Mouse (Mus musculus) forebrain, embryonic 11.5 days (tissue): Measurements from ENCODE around the gene Ube2c. TPM values are rescaled to one million over a fixed set of nuclear protein-coding genes. Genes with fewer than 3 reads are reported as not detected.

Source experiments
- ATAC-seq: fragments of 200-750 bp; cut with Nextera tagmentation; replicated peaks from 2 replicates; pipeline ENCODE4 v1.8.0; 2017; ENCODE audit warnings: moderate TSS enrichment; ENCODE audit not compliant: low FRiP score
- DNase-seq: peaks from one replicate; pipeline ENCODE4 v3.0.0-alpha.2; 2017; ENCODE audit warnings: low spot score
- H3K27ac ChIP-seq: fragments of 300-500 bp; sonication (generic); 2 replicates; pipeline ENCODE4 v1.5.1; 2014; ENCODE audit warnings: low read depth, low read length
- H3K27me3 ChIP-seq: fragments of 300-500 bp; sonication (generic); 2 replicates; pipeline ENCODE4 v1.6.1; 2014; ENCODE audit warnings: mild to moderate bottlenecking, low read length, mixed read lengths; ENCODE audit not compliant: control insufficient read depth, insufficient read depth
- H3K36me3 ChIP-seq: fragments of 300-500 bp; sonication (generic); 2 replicates; pipeline ENCODE4 v1.6.1; 2014; ENCODE audit warnings: mild to moderate bottlenecking, low read length, moderate library complexity, mixed read lengths; ENCODE audit not compliant: control insufficient read depth, insufficient read depth
- H3K4me1 ChIP-seq: fragments of 300-500 bp; sonication (generic); replicated peaks from 2 replicates; pipeline ENCODE4 v1.6.1; 2014; ENCODE audit warnings: low read length, mixed read lengths; ENCODE audit not compliant: control insufficient read depth, insufficient read depth
- H3K4me2 ChIP-seq: fragments of 300-500 bp; sonication (generic); 2 replicates; pipeline ENCODE4 v1.6.1; 2014; ENCODE audit warnings: low read depth, mild to moderate bottlenecking, low read length, moderate library complexity, mixed read lengths; ENCODE audit not compliant: severe bottlenecking
- H3K4me3 ChIP-seq: fragments of 300-500 bp; sonication (generic); 2 replicates; pipeline ENCODE4 v1.5.1; 2014; ENCODE audit warnings: low read depth, low read length
- H3K9ac ChIP-seq: fragments of 300-500 bp; sonication (generic); 2 replicates; pipeline ENCODE4 v1.6.1; 2014; ENCODE audit warnings: low read length
- H3K9me3 ChIP-seq: fragments of 300-500 bp; sonication (generic); 2 replicates; pipeline ENCODE4 v1.6.1; 2016; ENCODE audit warnings: low read length, mixed read lengths; ENCODE audit not compliant: control insufficient read depth
- WGBS: fragments of 180-500 bp; shearing (Covaris S2); extraction: QIAGEN DNeasy Blood & Tissue Kit; methylation state at CpG from one replicate; pipeline ENCODE4 v1.1.7; 2014; 5-methylcytosine and 5-hydroxymethylcytosine counted together
- polyA plus RNA-seq: library from polyadenylated mRNA; unstranded; fragments of >200 nt; fragmentation: Nextera tagmentation; extraction: Ambion mirVana; gene quantifications from 2 replicates; pipeline ENCODE4 v1.2.1, GENCODE M21; 2014

The Ube2c gene
- polyA plus RNA-seq, 1 experiment from 2014 or later, result 686 TPM

DNA sequence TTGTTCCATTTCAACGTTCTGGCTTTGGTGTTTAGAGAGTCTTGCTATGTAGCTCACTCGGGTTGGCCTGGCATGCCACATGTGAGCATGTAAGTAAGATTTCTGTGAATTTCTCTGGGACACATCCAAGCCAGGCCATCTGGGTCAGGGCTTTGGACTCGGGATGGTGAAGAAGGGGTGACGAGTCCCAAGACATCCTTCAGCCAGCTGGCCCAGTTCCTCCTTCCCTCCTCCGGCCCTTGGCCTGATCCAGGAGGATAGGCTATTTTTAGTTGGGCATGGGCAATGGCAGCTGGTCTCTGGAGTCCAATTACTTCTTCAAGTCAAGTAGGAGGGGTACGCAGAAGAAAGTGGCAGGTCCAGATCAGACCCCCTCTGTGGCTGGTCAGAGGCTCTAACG is 9.1 kb downstream of the Ube2c start:
- Histone ChIP-seq H3K4me2 (no peak overlapping the region), H3K4me3 (no peak overlapping the region), H3K36me3 (no peaks in the 10 kb centered on the region), H3K9me3 (no peaks in the 10 kb centered on the region), H3K27ac (no peak overlapping the region), H3K4me1 (no peaks in the 10 kb centered on the region), H3K27me3 (no peaks in the 10 kb centered on the region), H3K9ac (no peak overlapping the region)
- WGBS, result 87% methylated on average over 7 of the region's 7 CpGs
- ATAC-seq (no peak), DNase-seq (no peak)

- ATAC-seq (no peak), DNase-seq (no peak)
- 71% methylated on average over 8 of the region's 8 CpGs for WGBS
- H3K4me1 ChIP-seq, result no peaks in the 10 kb centered on the region
- no peaks in the 10 kb centered on the region for H3K27me3 ChIP-seq
- no peaks in the 10 kb centered on the region for H3K36me3 ChIP-seq
- H3K9me3 ChIP-seq, result no peaks in the 10 kb centered on the region
- no peak within 1 kb of the TSS for H3K9ac ChIP-seq
- no peak within 1 kb of the TSS for H3K4me2 ChIP-seq
- H3K27ac ChIP-seq, result no peak within 1 kb of the TSS
- no peak within 1 kb of the TSS for H3K4me3 ChIP-seq
These were observed 9.9 kb downstream of the Ube2c start, which contains the start of gene Tnnc2 for GRCm38 (mm10) chr2:164779481-164780086. Tnnc2 (minus strand) TSS chr2:164779967.

DNA sequence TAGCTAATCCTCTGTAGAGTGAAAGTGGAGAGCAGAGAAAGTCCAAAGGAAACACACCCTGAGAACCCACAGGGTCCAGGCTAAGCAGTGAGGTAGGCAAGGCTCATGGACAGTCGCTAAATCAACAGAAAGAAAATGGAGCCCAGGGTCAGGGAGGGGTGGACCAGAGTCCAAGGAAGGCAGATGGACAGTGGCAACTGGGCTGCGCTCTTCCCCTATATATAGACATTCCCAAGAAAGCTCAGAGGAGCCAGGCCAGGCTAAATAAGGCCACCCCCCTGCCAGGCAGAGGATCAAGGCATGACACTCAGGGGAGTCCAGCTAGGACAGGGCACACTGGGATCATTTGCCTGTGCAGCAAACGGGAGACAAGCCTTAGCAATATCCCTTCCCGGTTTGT is 12.2 kb downstream of the Ube2c start:
- no peak overlapping the region for H3K4me3 ChIP-seq
- H3K9ac ChIP-seq, result no peak overlapping the region
- H3K4me2 ChIP-seq, result no peak overlapping the region
- peaks cover 6% of the 10 kb centered on the region; the same call in 1 of the 2 replicates for H3K4me1 ChIP-seq
- DNase-seq, result no peak
- no peaks in the 10 kb centered on the region for H3K9me3 ChIP-seq
- no peaks in the 10 kb centered on the region for H3K36me3 ChIP-seq
- ATAC-seq, result no peak
- no peaks in the 10 kb centered on the region for H3K27me3 ChIP-seq
- no peak overlapping the region for H3K27ac ChIP-seq
- 82% methylated on average over 4 of the region's 4 CpGs for WGBS

DNA sequence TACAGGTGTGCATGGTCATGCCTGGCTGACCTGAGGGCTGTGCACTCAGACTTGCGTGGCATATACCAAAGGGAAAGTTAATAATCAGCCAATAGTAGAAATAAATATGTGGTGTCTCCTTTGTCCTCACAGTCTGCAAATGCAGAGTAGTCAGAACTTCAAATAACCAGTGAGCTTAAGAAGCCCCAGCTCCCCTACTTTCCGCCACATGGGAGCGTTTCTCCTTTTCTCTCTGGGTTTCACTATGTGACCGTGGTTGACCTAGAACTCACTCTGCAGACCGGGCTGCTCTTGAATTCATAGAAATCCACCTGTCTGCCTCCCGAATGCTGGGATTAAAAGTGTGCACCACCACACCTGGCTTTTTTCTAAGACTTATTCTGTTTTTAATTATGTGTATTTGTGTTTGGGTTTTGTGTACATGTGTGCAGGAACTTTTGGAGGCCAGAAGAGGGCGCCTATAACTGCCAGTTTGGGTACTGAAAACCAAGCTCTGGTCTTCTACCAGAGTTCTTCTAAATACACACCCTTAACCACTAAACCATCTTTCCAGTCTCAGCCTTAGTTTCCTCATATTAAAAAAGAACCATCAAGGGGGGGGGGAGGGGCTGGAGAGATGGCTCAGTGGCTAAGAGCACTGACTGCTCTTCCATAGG is 14.4 kb downstream of the Ube2c start:
- Histone ChIP-seq H3K4me3 (no peak overlapping the region), H3K9ac (no peak overlapping the region), H3K4me2 (no peak overlapping the region), H3K9me3 (no peaks in the 10 kb centered on the region), H3K27me3 (no peaks in the 10 kb centered on the region), H3K4me1 (peaks cover 6% of the 10 kb centered on the region; the same call in 1 of the 2 replicates), H3K27ac (no peak overlapping the region), H3K36me3 (no peaks in the 10 kb centered on the region)
- ATAC-seq (no peak), DNase-seq (no peak)
- WGBS, result 76% methylated on average over 7 of the region's 7 CpGs

DNA sequence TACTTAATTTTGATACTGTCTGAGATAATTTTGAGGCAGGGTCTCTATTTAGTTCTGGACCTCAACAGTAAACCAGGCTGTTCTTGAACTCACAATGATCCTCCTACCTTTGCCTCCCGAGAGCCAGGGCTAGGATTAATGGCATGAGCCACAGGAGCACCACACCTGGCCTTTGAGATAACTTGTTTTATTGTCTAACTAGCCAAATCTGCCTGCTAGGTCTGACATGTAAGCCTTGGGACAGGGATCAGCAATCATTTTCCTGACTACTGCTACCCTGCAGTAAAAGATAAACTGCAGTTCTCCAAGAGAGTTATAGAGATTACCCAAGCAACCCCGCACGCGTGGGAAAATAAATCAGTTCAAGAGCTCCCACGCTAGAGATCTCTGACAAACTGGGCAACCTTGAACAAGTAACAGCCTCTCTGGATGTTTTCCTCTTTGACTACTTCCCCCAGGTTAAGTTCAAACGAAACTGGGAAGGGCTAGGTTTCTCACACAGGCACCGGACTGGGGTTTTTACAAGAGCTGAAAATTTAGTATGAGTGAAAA is 15.2 kb downstream of the Ube2c start:
- peak overlapping the region; percentile 78 for H3K9ac ChIP-seq
- DNase-seq (no peak), ATAC-seq (no peak)
- H3K36me3 ChIP-seq, result no peaks in the 10 kb centered on the region
- no peaks in the 10 kb centered on the region for H3K27me3 ChIP-seq
- no peak overlapping the region for H3K27ac ChIP-seq
- peak overlapping the region; percentile 93 for H3K4me2 ChIP-seq
- no peaks in the 10 kb centered on the region for H3K9me3 ChIP-seq
- 22% methylated on average over 7 of the region's 7 CpGs for WGBS
- H3K4me3 ChIP-seq, result peak overlapping the region; percentile 60
- peaks cover 6% of the 10 kb centered on the region; the same call in 1 of the 2 replicates for H3K4me1 ChIP-seq

DNA sequence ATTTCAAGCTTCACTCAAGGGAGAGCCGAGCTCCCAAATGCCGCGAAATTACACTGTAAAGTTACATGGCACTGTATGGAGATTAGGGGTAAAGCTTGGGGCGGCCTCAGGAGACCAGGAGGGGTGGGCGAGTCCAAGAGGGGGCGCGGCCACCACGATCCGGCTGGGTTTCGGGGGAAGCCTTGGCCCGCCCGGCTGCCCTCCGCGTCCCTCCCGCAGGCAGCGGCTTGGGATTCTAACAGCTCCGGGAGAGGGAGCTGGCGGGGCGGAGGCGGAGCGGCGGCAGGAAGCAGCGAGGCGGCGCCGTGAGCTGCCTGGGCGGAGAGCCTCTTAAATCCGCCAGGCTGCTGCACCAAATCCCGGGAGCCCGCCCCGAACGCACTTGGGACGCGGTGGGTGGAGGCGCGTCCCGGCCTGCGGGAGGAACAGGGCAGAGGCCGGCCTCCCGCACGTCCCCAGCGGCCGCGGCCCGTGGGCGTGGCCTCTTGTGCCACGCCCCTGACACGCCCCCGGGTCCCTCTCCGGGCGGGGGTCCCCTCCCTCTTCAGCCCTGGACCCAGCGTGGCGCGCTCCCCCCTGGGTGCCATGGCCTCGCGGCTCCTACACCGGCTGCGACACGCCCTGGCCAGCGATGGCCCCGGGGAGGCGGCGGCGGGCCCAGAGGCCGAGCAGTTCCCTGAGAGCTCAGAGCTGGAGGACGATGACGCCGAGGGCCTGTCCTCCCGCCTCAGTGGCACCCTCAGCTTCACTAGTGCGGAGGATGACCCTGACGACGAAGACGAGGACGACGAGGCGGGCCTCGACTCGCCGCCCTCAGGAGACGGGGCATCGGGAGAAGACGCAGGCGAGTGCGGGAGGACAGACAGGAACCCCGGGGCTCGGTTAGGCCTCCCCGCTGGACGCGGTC is 16.0 kb downstream of the Ube2c start, which contains the start of gene Snx21:
TSS of gene Snx21 (plus strand) at position 343 of the 907 bp plus-strand sequence.
- peak within 1 kb of the TSS; percentile 93 for H3K4me2 ChIP-seq
- no peaks in the 10 kb centered on the region for H3K36me3 ChIP-seq
- ATAC-seq (peak; percentile 91), DNase-seq (peak; percentile 92)
- H3K4me3 ChIP-seq, result peak within 1 kb of the TSS; percentile 60
- peak within 1 kb of the TSS; percentile 78 for H3K9ac ChIP-seq
- no peaks in the 10 kb centered on the region for H3K9me3 ChIP-seq
- H3K27ac ChIP-seq, result peak within 1 kb of the TSS; percentile 32; the same call in 1 of the 2 replicates
- WGBS, result under 1% methylated on average over 76 of the region's 89 CpGs
- H3K4me1 ChIP-seq, result peaks cover 6% of the 10 kb centered on the region; the same call in 1 of the 2 replicates
- H3K27me3 ChIP-seq, result no peaks in the 10 kb centered on the region

- H3K9me3 ChIP-seq, result no peaks in the 10 kb centered on the region
- peak overlapping the region; percentile 93 for H3K4me2 ChIP-seq
- no peaks in the 10 kb centered on the region for H3K27me3 ChIP-seq
- DNase-seq (no peak), ATAC-seq (no peak)
- 11% methylated on average over 15 of the region's 15 CpGs for WGBS
- H3K4me1 ChIP-seq, result peaks cover 6% of the 10 kb centered on the region; the same call in 1 of the 2 replicates
- peak overlapping the region; percentile 78 for H3K9ac ChIP-seq
- H3K36me3 ChIP-seq, result no peaks in the 10 kb centered on the region; the same call in 1 of the 2 replicates
- H3K4me3 ChIP-seq, result peak overlapping the region; percentile 60
- no peak overlapping the region for H3K27ac ChIP-seq
These were observed 16.7 kb downstream of the Ube2c start for GRCm38 (mm10) chr2:164786388-164786885.

GRCm38 (mm10) chr2:164787032-164787431 is 17.3 kb downstream of the Ube2c start:
- no peaks in the 10 kb centered on the region for H3K9me3 ChIP-seq
- no peaks in the 10 kb centered on the region for H3K27me3 ChIP-seq
- no peak overlapping the region for H3K4me2 ChIP-seq
- H3K4me3 ChIP-seq, result no peak overlapping the region
- no peaks in the 10 kb centered on the region; the same call in 1 of the 2 replicates for H3K36me3 ChIP-seq
- no peak overlapping the region for H3K9ac ChIP-seq
- ATAC-seq (no peak), DNase-seq (no peak)
- no peak overlapping the region for H3K27ac ChIP-seq
- H3K4me1 ChIP-seq, result peaks cover 6% of the 10 kb centered on the region; the same call in 1 of the 2 replicates
- WGBS, result 83% methylated on average over 3 of the region's 3 CpGs
